Mouse (Mus musculus): ENCODE measurements around the gene Lcp2. TPM values are rescaled to one million over a fixed set of nuclear protein-coding genes. Genes with fewer than 3 reads are reported as not detected.

The Lcp2 gene
- polyA plus RNA-seq, 1 experiment: 0.26 TPM

GRCm38 (mm10) chr11:34058332-34058731, 11.6 kb downstream of the Lcp2 start:
- H3K27me3 ChIP-seq (ENCODE audit: control insufficient read depth, insufficient read depth, low read length): no peaks in the 10 kb centered on the region
- no peaks in the 10 kb centered on the region for H3K36me3 ChIP-seq (ENCODE audit: control insufficient read depth, insufficient read depth, low read length)
- H3K27ac ChIP-seq (ENCODE audit: control insufficient read depth, insufficient read depth, low read depth, low read length): no peak overlapping the region
- no peaks in the 10 kb centered on the region for H3K4me1 ChIP-seq (ENCODE audit: control insufficient read depth, insufficient read depth, low read length)
- no peak for TF ChIP-seq CTCF (IDR thresholded peaks at IDR 0.05; ENCODE audit: control insufficient read depth, insufficient read depth, insufficient replicate concordance, low read depth, low read length)
- TF ChIP-seq POLR2A (IDR thresholded peaks at IDR 0.05; ENCODE audit: control insufficient read depth, low read depth, low read length): no peak
- H3K4me3 ChIP-seq (ENCODE audit: control insufficient read depth, low read depth, low read length): no peak overlapping the region

GRCm38 (mm10) chr11:34058960-34059359, 12.2 kb downstream of the Lcp2 start:
- no peaks in the 10 kb centered on the region for H3K27me3 ChIP-seq (ENCODE audit: control insufficient read depth, insufficient read depth, low read length)
- H3K36me3 ChIP-seq (ENCODE audit: control insufficient read depth, insufficient read depth, low read length): no peaks in the 10 kb centered on the region
- H3K4me3 ChIP-seq (ENCODE audit: control insufficient read depth, low read depth, low read length): no peak overlapping the region
- TF ChIP-seq POLR2A (IDR thresholded peaks at IDR 0.05; ENCODE audit: control insufficient read depth, low read depth, low read length) (no peak), CTCF (IDR thresholded peaks at IDR 0.05; ENCODE audit: control insufficient read depth, insufficient read depth, insufficient replicate concordance, low read depth, low read length) (no peak)
- no peaks in the 10 kb centered on the region for H3K4me1 ChIP-seq (ENCODE audit: control insufficient read depth, insufficient read depth, low read length)
- no peak overlapping the region for H3K27ac ChIP-seq (ENCODE audit: control insufficient read depth, insufficient read depth, low read depth, low read length)

GRCm38 (mm10) chr11:34061740-34062139, 15.0 kb downstream of the Lcp2 start:
- no peaks in the 10 kb centered on the region for H3K4me1 ChIP-seq (ENCODE audit: control insufficient read depth, insufficient read depth, low read length)
- H3K4me3 ChIP-seq (ENCODE audit: control insufficient read depth, low read depth, low read length): no peak overlapping the region
- H3K36me3 ChIP-seq (ENCODE audit: control insufficient read depth, insufficient read depth, low read length): no peaks in the 10 kb centered on the region
- no peak overlapping the region for H3K27ac ChIP-seq (ENCODE audit: control insufficient read depth, insufficient read depth, low read depth, low read length)
- TF ChIP-seq CTCF (IDR thresholded peaks at IDR 0.05; ENCODE audit: control insufficient read depth, insufficient read depth, insufficient replicate concordance, low read depth, low read length) (no peak), POLR2A (IDR thresholded peaks at IDR 0.05; ENCODE audit: control insufficient read depth, low read depth, low read length) (no peak)
- no peaks in the 10 kb centered on the region for H3K27me3 ChIP-seq (ENCODE audit: control insufficient read depth, insufficient read depth, low read length)

GRCm38 (mm10) chr11:34063257-34063656, 16.5 kb downstream of the Lcp2 start:
- TF ChIP-seq CTCF (IDR thresholded peaks at IDR 0.05; ENCODE audit: control insufficient read depth, insufficient read depth, insufficient replicate concordance, low read depth, low read length): no peak
- TF ChIP-seq POLR2A (IDR thresholded peaks at IDR 0.05; ENCODE audit: control insufficient read depth, low read depth, low read length): no peak
- Histone ChIP-seq H3K4me1 (ENCODE audit: control insufficient read depth, insufficient read depth, low read length) (no peaks in the 10 kb centered on the region), H3K27ac (ENCODE audit: control insufficient read depth, insufficient read depth, low read depth, low read length) (no peak overlapping the region), H3K27me3 (ENCODE audit: control insufficient read depth, insufficient read depth, low read length) (no peaks in the 10 kb centered on the region), H3K36me3 (ENCODE audit: control insufficient read depth, insufficient read depth, low read length) (no peaks in the 10 kb centered on the region), H3K4me3 (ENCODE audit: control insufficient read depth, low read depth, low read length) (no peak overlapping the region)

GRCm38 (mm10) chr11:34063702-34064485, 17.2 kb downstream of the Lcp2 start:
- TF ChIP-seq CTCF (IDR thresholded peaks at IDR 0.05; ENCODE audit: control insufficient read depth, insufficient read depth, insufficient replicate concordance, low read depth, low read length): no peak
- TF ChIP-seq POLR2A (IDR thresholded peaks at IDR 0.05; ENCODE audit: control insufficient read depth, low read depth, low read length): no peak
- Histone ChIP-seq H3K36me3 (ENCODE audit: control insufficient read depth, insufficient read depth, low read length) (no peaks in the 10 kb centered on the region), H3K27me3 (ENCODE audit: control insufficient read depth, insufficient read depth, low read length) (no peaks in the 10 kb centered on the region), H3K4me1 (ENCODE audit: control insufficient read depth, insufficient read depth, low read length) (no peaks in the 10 kb centered on the region), H3K27ac (ENCODE audit: control insufficient read depth, insufficient read depth, low read depth, low read length) (no peak overlapping the region), H3K4me3 (ENCODE audit: control insufficient read depth, low read depth, low read length) (no peak overlapping the region)

GRCm38 (mm10) chr11:34070596-34070995, 23.9 kb downstream of the Lcp2 start:
- TF ChIP-seq CTCF (IDR thresholded peaks at IDR 0.05; ENCODE audit: control insufficient read depth, insufficient read depth, insufficient replicate concordance, low read depth, low read length) (no peak), POLR2A (IDR thresholded peaks at IDR 0.05; ENCODE audit: control insufficient read depth, low read depth, low read length) (no peak)

GRCm38 (mm10) chr11:34072309-34072708, 25.6 kb downstream of the Lcp2 start:
- Histone ChIP-seq H3K4me1 (ENCODE audit: control insufficient read depth, insufficient read depth, low read length) (no peaks in the 10 kb centered on the region; the same call in 1 of the 2 replicates), H3K27ac (ENCODE audit: control insufficient read depth, insufficient read depth, low read depth, low read length) (no peak overlapping the region), H3K36me3 (ENCODE audit: control insufficient read depth, insufficient read depth, low read length) (no peaks in the 10 kb centered on the region), H3K27me3 (ENCODE audit: control insufficient read depth, insufficient read depth, low read length) (no peaks in the 10 kb centered on the region), H3K4me3 (ENCODE audit: control insufficient read depth, low read depth, low read length) (no peak overlapping the region)
- TF ChIP-seq POLR2A (IDR thresholded peaks at IDR 0.05; ENCODE audit: control insufficient read depth, low read depth, low read length) (no peak), CTCF (IDR thresholded peaks at IDR 0.05; ENCODE audit: control insufficient read depth, insufficient read depth, insufficient replicate concordance, low read depth, low read length) (no peak)

More at GRCm38 (mm10) chr11:34070596-34070995, 23.9 kb downstream of the Lcp2 start:
- Histone ChIP-seq H3K27me3 (ENCODE audit: control insufficient read depth, insufficient read depth, low read length) (no peaks in the 10 kb centered on the region), H3K4me1 (ENCODE audit: control insufficient read depth, insufficient read depth, low read length) (no peaks in the 10 kb centered on the region; the same call in 1 of the 2 replicates), H3K4me3 (ENCODE audit: control insufficient read depth, low read depth, low read length) (no peak overlapping the region), H3K36me3 (ENCODE audit: control insufficient read depth, insufficient read depth, low read length) (no peaks in the 10 kb centered on the region), H3K27ac (ENCODE audit: control insufficient read depth, insufficient read depth, low read depth, low read length) (no peak overlapping the region)

All from testis, adult 2 months (tissue).